Mouse (Mus musculus): Measurements from ENCODE around the gene Pgf.

DNA sequence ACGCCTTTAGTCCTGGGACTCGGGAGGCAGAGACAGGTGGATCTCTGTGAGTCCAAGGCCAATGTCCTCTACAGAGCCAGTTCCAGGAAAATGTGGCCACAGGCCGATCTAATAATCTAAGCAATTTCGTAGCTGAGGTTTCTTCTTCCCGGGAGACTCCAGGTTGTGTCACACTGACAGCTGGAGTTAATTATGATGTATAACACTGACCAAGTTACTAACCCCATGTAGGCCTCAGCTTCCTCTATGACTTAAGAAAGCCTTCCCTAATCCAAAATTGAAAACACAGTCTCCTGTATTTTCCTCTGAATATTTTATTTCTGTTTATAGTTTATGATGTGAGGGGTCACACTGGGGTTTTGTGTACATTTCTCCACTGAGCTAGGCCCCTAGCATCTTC is 37.4 kb upstream of the Pgf start:
- TF ChIP-seq CTCF (IDR thresholded peaks at IDR 0.05; ENCODE audit: low read depth, low read length), result no peak
- no peak for TF ChIP-seq POLR2A (IDR thresholded peaks at IDR 0.05; ENCODE audit: borderline replicate concordance, low read depth, low read length)
